Mouse (Mus musculus) hindbrain, postnatal 0 days (tissue): ENCODE measurements at regions not wholly inside any gene's neighbourhood (a gene's known extent, or its start where the extent isn't known, plus 50 kb on each side); places are given as distances from the start of the nearest gene placed in this dataset.

Experiments used
- ATAC-seq: fragments of 200-750 bp; cut with Nextera tagmentation; 2 replicates; pipeline ENCODE4 v1.8.0; 2017; ENCODE audit warnings: mild to moderate bottlenecking, moderate TSS enrichment, moderate library complexity
- DNase-seq: peaks from one replicate; pipeline ENCODE4 v3.0.0-alpha.2; 2015; ENCODE audit warnings: low spot score
- H3K27ac ChIP-seq: fragments of 300-500 bp; sonication (generic); 2 replicates; pipeline ENCODE4 v1.5.1; 2014; ENCODE audit warnings: mild to moderate bottlenecking
- H3K27me3 ChIP-seq: fragments of 300-500 bp; sonication (generic); 2 replicates; pipeline ENCODE4 v1.6.1; 2014; ENCODE audit warnings: low read length, mixed read lengths; ENCODE audit not compliant: insufficient read depth
- H3K36me3 ChIP-seq: fragments of 300-500 bp; sonication (generic); 2 replicates; pipeline ENCODE4 v1.6.1; 2014; ENCODE audit warnings: low read length, mixed read lengths; ENCODE audit not compliant: insufficient read depth
- H3K4me1 ChIP-seq: fragments of 300-500 bp; sonication (generic); 2 replicates; pipeline ENCODE4 v1.6.1; 2014; ENCODE audit warnings: antibody characterized with exemption, low read length, mixed read lengths; ENCODE audit not compliant: insufficient read depth
- H3K4me2 ChIP-seq: fragments of 300-500 bp; sonication (generic); 2 replicates; pipeline ENCODE4 v1.6.1; 2014; ENCODE audit warnings: low read depth, mild to moderate bottlenecking, low read length, moderate library complexity, mixed read lengths
- H3K4me3 ChIP-seq: fragments of 300-500 bp; sonication (generic); 2 replicates; pipeline ENCODE4 v1.5.1; 2014; ENCODE audit warnings: low read length
- H3K9ac ChIP-seq: fragments of 300-500 bp; sonication (generic); replicated peaks from 2 replicates; pipeline ENCODE4 v1.6.1; 2014; ENCODE audit warnings: mild to moderate bottlenecking, low read length, moderate library complexity, mixed read lengths
- H3K9me3 ChIP-seq: fragments of 300-500 bp; sonication (generic); 2 replicates; pipeline ENCODE4 v1.6.1; 2016; ENCODE audit warnings: low read length, mixed read lengths
- CTCF ChIP-seq: IDR thresholded peaks from 2 replicates; pipeline ENCODE4 v1.5.1; 2016; ENCODE audit warnings: antibody characterized with exemption, control low read depth, low read depth
- WGBS: fragments of 180-500 bp; shearing (Covaris S2); extraction: QIAGEN DNeasy Blood & Tissue Kit; methylation state at CpG from one replicate; pipeline ENCODE4 v1.1.7; 2014; 5-methylcytosine and 5-hydroxymethylcytosine counted together

DNA sequence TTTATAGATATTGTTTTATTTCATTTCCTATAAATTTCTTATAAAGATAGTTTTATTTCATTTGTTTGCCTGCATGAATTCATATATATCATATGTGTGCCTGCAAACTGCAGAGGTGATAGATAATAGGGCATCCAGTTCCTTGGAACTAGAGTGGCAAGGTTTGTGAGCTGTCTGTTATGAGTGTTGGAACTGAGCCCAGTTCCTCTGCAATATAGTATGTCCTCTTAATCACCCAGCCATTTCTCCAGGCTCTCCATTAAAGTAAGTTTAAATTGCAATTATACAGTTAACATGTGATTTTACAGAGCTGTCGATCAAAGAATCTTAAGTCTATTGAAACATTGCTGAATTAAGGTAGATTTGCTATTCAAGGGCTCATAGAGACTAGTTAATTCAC lies 976.5 kb upstream of the Pabpc4l start:
- no peak for TF ChIP-seq CTCF
- WGBS, result 72% methylated on average over 1 of the region's 1 CpGs
- Histone ChIP-seq H3K9ac (no peak overlapping the region), H3K36me3 (no peaks in the 10 kb centered on the region), H3K9me3 (no peaks in the 10 kb centered on the region), H3K27ac (no peak overlapping the region), H3K4me1 (no peaks in the 10 kb centered on the region), H3K4me2 (no peak overlapping the region), H3K27me3 (no peaks in the 10 kb centered on the region), H3K4me3 (no peak overlapping the region)
- ATAC-seq, result no peak
- DNase-seq, result peak; percentile 14
